Mouse (Mus musculus) lung, postnatal 10 days (tissue): ENCODE measurements around the gene St8sia1.
A peak's percentile ranks its signal among the peaks of the same experiment; 100 is the strongest.

Experiments used
- DNase-seq: peaks from one replicate; pipeline ENCODE4 v3.0.0; 2021

Gene St8sia1

GRCm38 (mm10) chr6:142781286-142781685 is 183.0 kb downstream of the St8sia1 start:
- DNase-seq = no peak

- DNase-seq = no peak
Observed at GRCm38 (mm10) chr6:142780574-142781033, 183.6 kb downstream of the St8sia1 start.

GRCm38 (mm10) chr6:142779812-142780573 is 184.3 kb downstream of the St8sia1 start:
- DNase-seq = no peak

- peak; percentile 64 for DNase-seq
Observed at GRCm38 (mm10) chr6:142779045-142779811, 185.0 kb downstream of the St8sia1 start.

GRCm38 (mm10) chr6:142776935-142777334 is 187.3 kb downstream of the St8sia1 start:
- DNase-seq = no peak

GRCm38 (mm10) chr6:142773566-142773965 is 190.7 kb downstream of the St8sia1 start:
- no peak for DNase-seq

GRCm38 (mm10) chr6:142771643-142772042 is 192.6 kb downstream of the St8sia1 start:
- no peak for DNase-seq
